Mouse (Mus musculus): ENCODE measurements at regions not wholly inside any gene's neighbourhood (a gene's known extent, or its start where the extent isn't known, plus 50 kb on each side); places are given as distances from the start of the nearest gene placed in this dataset.
"Not testable (repeated sequence)": the region's sequence is repeated elsewhere in the genome, so short reads cannot be mapped to it uniquely, and the experiment has no call there.

GRCm38 (mm10) chr3:21798139-21798538 is 278.3 kb upstream of the Tbl1xr1 start:
- H3K9me3 ChIP-seq (ENCODE audit: control insufficient read depth, low read length): no peaks in the 10 kb centered on the region
- H3K9ac ChIP-seq (replicated peaks; ENCODE audit: low read depth, low read length): no peak overlapping the region
- 3% methylated on average over 1 of the region's 1 CpGs for WGBS
- H3K27ac ChIP-seq (ENCODE audit: low read length): no peak overlapping the region
- peaks cover 3% of the 10 kb centered on the region; the same call in 1 of the 2 replicates for H3K4me1 ChIP-seq (replicated peaks; ENCODE audit: control insufficient read depth, insufficient read depth, low read length)
- H3K36me3 ChIP-seq (ENCODE audit: control insufficient read depth, insufficient read depth): no peaks in the 10 kb centered on the region
- no peak overlapping the region for H3K4me3 ChIP-seq (replicated peaks; ENCODE audit: low read length)
- peak; percentile 73 for ATAC-seq
- H3K27me3 ChIP-seq (replicated peaks; ENCODE audit: control insufficient read depth, insufficient read depth, low read length): no peaks in the 10 kb centered on the region
- H3K4me2 ChIP-seq (ENCODE audit: low read length): no peak overlapping the region

- whole genome bisulfite sequencing: 87% methylated on average over 2 of the region's 2 CpGs
- not testable (repeated sequence) for H3K9ac ChIP-seq (replicated peaks; ENCODE audit: low read depth, low read length); H3K4me3 ChIP-seq (replicated peaks; ENCODE audit: low read length); H3K36me3 ChIP-seq (ENCODE audit: control insufficient read depth, insufficient read depth); H3K4me1 ChIP-seq (replicated peaks; ENCODE audit: control insufficient read depth, insufficient read depth, low read length); ATAC-seq; H3K9me3 ChIP-seq (ENCODE audit: control insufficient read depth, low read length); H3K27me3 ChIP-seq (replicated peaks; ENCODE audit: control insufficient read depth, insufficient read depth, low read length); H3K27ac ChIP-seq (ENCODE audit: low read length); H3K4me2 ChIP-seq (ENCODE audit: low read length)
These were observed 272.6 kb upstream of the Tbl1xr1 start for GRCm38 (mm10) chr3:21803886-21804285.

GRCm38 (mm10) chr3:21806494-21807157 is 269.8 kb upstream of the Tbl1xr1 start:
- Histone ChIP-seq H3K4me1 (replicated peaks; ENCODE audit: control insufficient read depth, insufficient read depth, low read length) (peaks cover 11% of the 10 kb centered on the region), H3K4me3 (replicated peaks; ENCODE audit: low read length) (no peak overlapping the region), H3K4me2 (ENCODE audit: low read length) (no peak overlapping the region), H3K27me3 (replicated peaks; ENCODE audit: control insufficient read depth, insufficient read depth, low read length) (no peaks in the 10 kb centered on the region), H3K27ac (ENCODE audit: low read length) (no peak overlapping the region), H3K36me3 (ENCODE audit: control insufficient read depth, insufficient read depth) (no peaks in the 10 kb centered on the region), H3K9me3 (ENCODE audit: control insufficient read depth, low read length) (no peaks in the 10 kb centered on the region), H3K9ac (replicated peaks; ENCODE audit: low read depth, low read length) (no peak overlapping the region)
- WGBS: 88% methylated on average over 2 of the region's 2 CpGs
- no peak for ATAC-seq

GRCm38 (mm10) chr3:21808539-21808938 is 267.9 kb upstream of the Tbl1xr1 start:
- H3K27ac ChIP-seq (ENCODE audit: low read length): no peak overlapping the region
- no peak for ATAC-seq
- H3K4me3 ChIP-seq (replicated peaks; ENCODE audit: low read length): no peak overlapping the region
- H3K27me3 ChIP-seq (replicated peaks; ENCODE audit: control insufficient read depth, insufficient read depth, low read length): no peaks in the 10 kb centered on the region
- WGBS: 58% methylated on average over 2 of the region's 2 CpGs
- H3K4me1 ChIP-seq (replicated peaks; ENCODE audit: control insufficient read depth, insufficient read depth, low read length): peaks cover 11% of the 10 kb centered on the region
- H3K4me2 ChIP-seq (ENCODE audit: low read length): no peak overlapping the region
- no peak overlapping the region for H3K9ac ChIP-seq (replicated peaks; ENCODE audit: low read depth, low read length)
- no peaks in the 10 kb centered on the region for H3K36me3 ChIP-seq (ENCODE audit: control insufficient read depth, insufficient read depth)
- no peaks in the 10 kb centered on the region for H3K9me3 ChIP-seq (ENCODE audit: control insufficient read depth, low read length)

GRCm38 (mm10) chr3:21809769-21810470 is 266.5 kb upstream of the Tbl1xr1 start:
- 0% methylated on average over 2 of the region's 2 CpGs for WGBS
- ATAC-seq: peak; percentile 89
- Histone ChIP-seq H3K9me3 (ENCODE audit: control insufficient read depth, low read length) (no peaks in the 10 kb centered on the region), H3K27ac (ENCODE audit: low read length) (peak overlapping the region; percentile 18), H3K27me3 (replicated peaks; ENCODE audit: control insufficient read depth, insufficient read depth, low read length) (no peaks in the 10 kb centered on the region), H3K36me3 (ENCODE audit: control insufficient read depth, insufficient read depth) (no peaks in the 10 kb centered on the region), H3K9ac (replicated peaks; ENCODE audit: low read depth, low read length) (no peak overlapping the region), H3K4me2 (ENCODE audit: low read length) (no peak overlapping the region), H3K4me1 (replicated peaks; ENCODE audit: control insufficient read depth, insufficient read depth, low read length) (peaks cover 11% of the 10 kb centered on the region), H3K4me3 (replicated peaks; ENCODE audit: low read length) (no peak overlapping the region)

- Histone ChIP-seq H3K4me2 (ENCODE audit: low read length) (no peak overlapping the region), H3K9me3 (ENCODE audit: control insufficient read depth, low read length) (no peaks in the 10 kb centered on the region), H3K27ac (ENCODE audit: low read length) (no peak overlapping the region), H3K4me3 (replicated peaks; ENCODE audit: low read length) (no peak overlapping the region), H3K36me3 (ENCODE audit: control insufficient read depth, insufficient read depth) (no peaks in the 10 kb centered on the region), H3K4me1 (replicated peaks; ENCODE audit: control insufficient read depth, insufficient read depth, low read length) (peaks cover 11% of the 10 kb centered on the region), H3K9ac (replicated peaks; ENCODE audit: low read depth, low read length) (no peak overlapping the region), H3K27me3 (replicated peaks; ENCODE audit: control insufficient read depth, insufficient read depth, low read length) (no peaks in the 10 kb centered on the region)
- no peak for ATAC-seq
- 91% methylated on average over 1 of the region's 1 CpGs for WGBS
These were observed 263.1 kb upstream of the Tbl1xr1 start for GRCm38 (mm10) chr3:21813401-21813800.

- ATAC-seq: peak; percentile 43; the same call in 1 of the 2 replicates
- H3K4me1 ChIP-seq (replicated peaks; ENCODE audit: control insufficient read depth, insufficient read depth, low read length): no peaks in the 10 kb centered on the region
- H3K9me3 ChIP-seq (ENCODE audit: control insufficient read depth, low read length): no peaks in the 10 kb centered on the region
- 26% methylated on average over 4 of the region's 4 CpGs for WGBS
- no peak overlapping the region for H3K27ac ChIP-seq (ENCODE audit: low read length)
- no peak overlapping the region for H3K4me3 ChIP-seq (replicated peaks; ENCODE audit: low read length)
- H3K9ac ChIP-seq (replicated peaks; ENCODE audit: low read depth, low read length): no peak overlapping the region
- H3K36me3 ChIP-seq (ENCODE audit: control insufficient read depth, insufficient read depth): no peaks in the 10 kb centered on the region
- no peak overlapping the region for H3K4me2 ChIP-seq (ENCODE audit: low read length)
- no peaks in the 10 kb centered on the region for H3K27me3 ChIP-seq (replicated peaks; ENCODE audit: control insufficient read depth, insufficient read depth, low read length)
These were observed 259.2 kb upstream of the Tbl1xr1 start for GRCm38 (mm10) chr3:21816968-21817858.

GRCm38 (mm10) chr3:21819030-21819429 is 257.4 kb upstream of the Tbl1xr1 start:
- no peak for ATAC-seq
- H3K4me2 ChIP-seq (ENCODE audit: low read length): no peak overlapping the region
- H3K9me3 ChIP-seq (ENCODE audit: control insufficient read depth, low read length): no peaks in the 10 kb centered on the region
- no peak overlapping the region for H3K9ac ChIP-seq (replicated peaks; ENCODE audit: low read depth, low read length)
- no peak overlapping the region for H3K27ac ChIP-seq (ENCODE audit: low read length)
- H3K27me3 ChIP-seq (replicated peaks; ENCODE audit: control insufficient read depth, insufficient read depth, low read length): no peaks in the 10 kb centered on the region
- peaks cover 3% of the 10 kb centered on the region; the same call in 1 of the 2 replicates for H3K4me1 ChIP-seq (replicated peaks; ENCODE audit: control insufficient read depth, insufficient read depth, low read length)
- 72% methylated on average over 4 of the region's 4 CpGs for WGBS
- no peaks in the 10 kb centered on the region for H3K36me3 ChIP-seq (ENCODE audit: control insufficient read depth, insufficient read depth)
- H3K4me3 ChIP-seq (replicated peaks; ENCODE audit: low read length): no peak overlapping the region

GRCm38 (mm10) chr3:21820051-21820598 is 256.3 kb upstream of the Tbl1xr1 start:
- H3K36me3 ChIP-seq (ENCODE audit: control insufficient read depth, insufficient read depth): no peaks in the 10 kb centered on the region
- 71% methylated on average over 3 of the region's 3 CpGs for WGBS
- H3K4me2 ChIP-seq (ENCODE audit: low read length): no peak overlapping the region
- no peak overlapping the region for H3K9ac ChIP-seq (replicated peaks; ENCODE audit: low read depth, low read length)
- no peak for ATAC-seq
- no peak overlapping the region for H3K27ac ChIP-seq (ENCODE audit: low read length)
- H3K4me3 ChIP-seq (replicated peaks; ENCODE audit: low read length): no peak overlapping the region
- no peaks in the 10 kb centered on the region for H3K27me3 ChIP-seq (replicated peaks; ENCODE audit: control insufficient read depth, insufficient read depth, low read length)
- no peaks in the 10 kb centered on the region for H3K9me3 ChIP-seq (ENCODE audit: control insufficient read depth, low read length)
- peaks cover 6% of the 10 kb centered on the region; the same call in 1 of the 2 replicates for H3K4me1 ChIP-seq (replicated peaks; ENCODE audit: control insufficient read depth, insufficient read depth, low read length)
